Mouse (Mus musculus) brain, embryonic 14.5 days (tissue): ENCODE measurements at regions not wholly inside any gene's neighbourhood (a gene's known extent, or its start where the extent isn't known, plus 50 kb on each side); places are given as distances from the start of the nearest gene placed in this dataset.

ENCODE experiments used
- DNase-seq: peaks from one replicate; pipeline ENCODE4 v3.0.0-alpha.2; 2011; ENCODE audit warnings: low read depth
- CTCF ChIP-seq: fragments of 200-500 bp; IDR thresholded peaks from 2 replicates; pipeline ENCODE4 v1.5.1; 2012; ENCODE audit warnings: inconsistent platforms, mild to moderate bottlenecking, moderate library complexity, borderline replicate concordance; ENCODE audit not compliant: insufficient read depth, insufficient read length; ENCODE audit errors: extremely low read depth
- POLR2A ChIP-seq: fragments of 200-500 bp; IDR thresholded peaks from 2 replicates; pipeline ENCODE4 v1.6.1; 2012; ENCODE audit warnings: mild to moderate bottlenecking, inconsistent platforms, borderline replicate concordance; ENCODE audit not compliant: poor library complexity, insufficient read depth, insufficient read length, severe bottlenecking; ENCODE audit errors: extremely low read depth

DNA sequence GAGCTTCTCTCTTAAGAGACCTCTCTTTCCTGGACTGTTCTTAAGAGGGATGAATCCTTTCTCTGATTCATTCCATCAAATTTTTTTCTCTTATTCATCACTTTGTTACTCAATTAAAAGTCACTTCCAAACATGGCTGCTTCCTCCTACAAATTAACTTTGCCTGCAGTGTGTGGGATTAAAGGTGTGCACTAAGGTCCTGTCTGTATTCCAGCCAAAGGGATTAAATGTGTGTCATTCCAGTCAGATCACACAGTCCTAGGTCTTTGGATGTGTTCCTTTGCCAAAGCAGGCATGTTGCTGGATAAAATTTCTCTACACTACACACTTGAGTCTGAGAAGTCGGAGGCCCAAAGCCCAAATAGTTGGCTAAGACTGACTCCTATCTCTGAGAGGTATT lies 204.0 kb downstream of the Nfkbiz start:
- no peak for TF ChIP-seq POLR2A
- no peak for TF ChIP-seq CTCF
- DNase-seq = no peak

DNA sequence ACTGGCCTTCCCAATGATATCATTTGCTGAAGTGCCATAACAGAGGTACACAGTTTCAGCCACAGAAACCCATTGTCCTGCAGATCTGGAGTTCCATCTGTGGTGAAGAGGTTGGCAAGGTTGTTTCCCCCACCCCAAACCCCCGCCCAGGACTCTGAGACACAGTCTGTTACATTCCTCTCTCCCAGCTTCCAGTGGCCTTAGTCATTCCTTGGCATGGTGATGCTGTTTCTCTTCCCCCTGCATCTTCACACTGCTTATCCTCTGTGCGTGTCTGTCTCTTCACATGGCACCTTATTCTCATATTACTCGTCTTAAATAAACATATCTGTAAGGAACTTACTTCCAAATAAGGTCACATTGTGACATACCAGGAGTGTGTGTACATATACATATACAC lies 206.5 kb downstream of the Nfkbiz start:
- no peak for TF ChIP-seq POLR2A
- no peak for TF ChIP-seq CTCF
- no peak for DNase-seq

DNA sequence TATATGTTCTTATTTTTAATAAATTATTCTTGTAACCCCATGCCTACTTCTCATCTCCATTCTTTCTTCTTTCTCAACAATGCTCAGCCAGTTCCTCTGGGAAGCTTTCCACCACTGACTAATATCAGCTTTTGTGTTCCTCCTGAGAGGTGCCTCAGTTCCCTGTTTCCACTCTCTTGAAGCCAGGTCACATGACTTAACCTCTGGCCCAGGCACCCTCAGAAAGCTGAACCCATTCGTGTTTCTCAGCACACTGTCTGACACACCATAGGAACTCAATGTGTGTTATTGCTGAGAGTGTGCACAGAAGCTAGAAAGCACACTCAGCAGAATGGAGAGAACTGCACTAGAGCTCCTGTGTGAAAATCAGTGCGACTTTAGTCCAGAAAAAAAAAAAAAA lies 207.1 kb downstream of the Nfkbiz start:
- no peak for TF ChIP-seq CTCF
- DNase-seq = no peak

DNA sequence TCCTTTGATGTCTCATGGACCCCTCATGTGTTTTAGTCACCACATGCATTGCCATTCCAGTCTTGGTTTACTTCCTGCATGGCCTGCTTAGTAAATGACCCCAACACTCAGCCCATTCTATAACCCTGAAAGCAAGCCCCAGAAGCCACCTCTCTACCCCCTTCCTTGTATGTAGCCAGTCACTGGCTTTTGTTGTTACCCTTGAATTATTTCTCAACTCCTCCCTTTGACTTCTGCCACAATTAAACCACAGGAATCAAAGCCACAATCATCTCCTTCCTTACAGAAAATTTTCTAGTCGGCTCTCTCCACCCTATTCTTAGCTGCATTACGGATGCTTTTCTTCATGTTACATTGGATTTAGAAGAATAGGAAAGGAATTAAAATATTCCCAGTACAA lies 207.7 kb downstream of the Nfkbiz start:
- TF ChIP-seq CTCF = no peak
- no peak for TF ChIP-seq POLR2A
- no peak for DNase-seq

DNA sequence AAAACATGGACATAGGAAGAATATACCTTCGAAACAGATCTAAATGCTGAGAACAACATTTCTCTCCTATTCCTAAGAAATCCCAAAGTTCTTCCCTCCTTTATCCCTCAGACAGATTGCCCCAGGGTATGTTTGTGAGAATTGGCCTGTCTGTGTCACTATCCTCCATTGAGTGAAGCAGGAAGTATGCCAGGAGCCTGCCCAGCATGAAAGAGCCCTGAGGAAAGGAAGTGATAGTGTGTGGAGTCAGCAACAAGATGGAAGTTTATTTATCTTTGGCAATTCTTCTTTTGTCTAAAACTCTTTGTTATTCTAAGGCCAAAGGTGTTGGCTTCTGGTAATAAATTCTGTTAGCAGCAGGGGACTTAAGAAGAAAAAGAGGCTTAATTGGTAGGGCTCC lies 211.2 kb downstream of the Nfkbiz start:
- TF ChIP-seq POLR2A (no peak), CTCF (no peak)
- no peak for DNase-seq

DNA sequence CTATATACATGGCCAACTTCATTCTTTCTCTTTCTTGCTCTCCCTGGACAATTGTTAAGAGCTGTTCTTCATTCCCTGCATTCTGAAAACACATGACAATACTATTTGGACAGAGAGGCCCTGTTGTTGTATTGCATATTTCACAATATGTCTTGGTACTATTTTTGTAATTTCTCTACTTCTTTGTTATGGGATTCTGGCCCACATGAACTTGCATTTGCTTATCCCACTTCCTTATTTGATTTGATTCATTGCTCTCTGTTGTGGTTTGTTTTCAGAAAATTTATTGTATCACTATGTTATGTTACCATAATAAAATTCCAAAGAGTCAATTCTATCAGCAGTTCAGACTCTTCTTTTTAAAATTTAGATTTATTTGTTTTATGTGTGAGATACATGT lies 215.3 kb downstream of the Nfkbiz start:
- no peak for DNase-seq
- TF ChIP-seq POLR2A (no peak), CTCF (no peak)

DNA sequence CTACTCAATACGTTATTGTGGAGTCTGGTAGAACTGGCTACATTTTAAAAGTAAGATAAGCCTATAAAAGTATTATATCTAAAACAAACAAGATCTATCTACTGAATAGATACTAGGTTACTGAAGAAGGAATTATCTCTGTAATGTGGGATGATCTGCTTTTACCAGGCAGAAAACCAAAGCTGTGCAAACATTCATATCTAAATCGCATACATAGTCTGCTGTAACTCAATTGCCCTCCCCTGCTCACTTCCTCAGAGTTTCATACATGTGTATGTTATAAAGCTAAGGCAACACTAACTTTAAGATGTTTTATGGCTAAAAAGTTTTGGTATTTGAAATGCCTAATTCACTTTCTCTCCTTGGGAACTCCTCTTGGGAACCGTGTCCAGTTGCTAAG lies 219.0 kb downstream of the Nfkbiz start:
- TF ChIP-seq POLR2A (no peak), CTCF (no peak)
- DNase-seq = no peak

DNA sequence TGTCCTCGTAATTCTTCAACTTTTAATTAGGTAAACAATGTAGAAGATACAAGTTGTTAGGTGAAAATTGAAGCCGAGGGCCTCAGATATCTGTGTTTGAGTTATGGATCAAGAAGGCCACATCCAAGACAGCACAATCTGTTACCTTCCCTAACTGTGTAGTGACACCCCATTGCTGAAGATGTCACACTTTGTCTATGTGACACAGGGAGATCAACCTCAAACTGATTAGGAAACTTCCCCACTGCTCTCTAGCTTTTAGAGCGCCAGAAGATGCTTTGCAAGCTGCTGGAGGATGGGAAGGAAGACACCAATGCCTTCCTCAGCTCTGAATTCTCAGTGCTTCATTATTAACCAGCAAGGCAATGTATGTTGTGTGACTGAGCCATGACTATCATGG lies 220.7 kb downstream of the Nfkbiz start:
- TF ChIP-seq CTCF (no peak), POLR2A (no peak)
- DNase-seq = no peak

DNA sequence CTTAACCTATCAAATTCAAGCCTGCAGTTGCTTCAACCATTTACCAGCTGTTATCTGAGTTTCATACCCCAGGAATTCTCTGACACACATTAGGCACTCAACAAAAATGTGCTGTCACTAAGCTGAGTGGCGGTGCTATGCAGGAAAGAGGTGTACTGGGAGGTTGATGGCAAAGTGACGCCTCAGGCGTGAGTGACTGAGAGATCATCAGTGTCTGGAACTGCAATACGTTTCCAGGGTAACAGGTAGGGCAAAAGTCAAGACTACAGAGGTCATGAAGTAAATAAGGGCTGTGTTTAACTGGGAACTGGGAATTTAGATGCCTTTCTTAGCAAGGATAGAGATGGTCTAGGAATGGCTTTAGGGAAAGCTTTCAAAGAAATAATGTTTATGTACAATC lies 221.2 kb downstream of the Nfkbiz start:
- DNase-seq = no peak
- no peak for TF ChIP-seq CTCF
- no peak for TF ChIP-seq POLR2A

DNA sequence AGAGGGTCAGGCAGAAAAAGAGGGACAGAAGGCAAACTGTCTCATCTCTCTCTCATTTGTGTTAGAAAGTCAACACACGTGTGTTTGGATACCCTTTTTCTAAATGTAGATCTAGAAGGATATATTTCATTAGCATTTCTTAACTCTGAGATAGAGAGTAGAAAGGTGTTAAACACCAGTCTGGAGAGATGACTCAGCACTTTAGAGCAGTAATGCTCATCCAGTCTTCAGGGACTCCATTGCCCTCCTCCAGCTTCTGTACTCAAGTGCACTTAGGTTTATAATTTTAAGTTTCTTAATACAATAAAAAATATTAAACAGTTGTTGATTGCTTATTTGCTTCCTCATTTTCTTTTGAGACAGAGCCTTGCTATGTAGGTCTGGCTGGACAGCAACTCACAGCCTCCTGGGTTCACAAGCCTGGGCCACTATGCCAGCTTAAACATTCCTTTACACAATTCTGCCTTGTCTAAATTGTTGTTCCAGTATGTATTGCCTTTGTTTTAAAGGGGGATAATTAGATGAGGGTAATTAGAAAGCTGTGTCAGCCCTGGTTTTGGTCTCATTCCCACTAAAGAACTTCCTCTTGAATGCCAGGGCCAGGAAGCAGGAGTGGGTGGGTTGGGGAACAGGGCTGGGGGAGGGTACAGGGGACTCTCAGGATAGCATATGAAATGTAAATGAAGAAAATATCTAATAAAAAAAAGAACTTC lies 222.1 kb downstream of the Nfkbiz start:
- TF ChIP-seq POLR2A (no peak), CTCF (no peak)
- DNase-seq = no peak

DNA sequence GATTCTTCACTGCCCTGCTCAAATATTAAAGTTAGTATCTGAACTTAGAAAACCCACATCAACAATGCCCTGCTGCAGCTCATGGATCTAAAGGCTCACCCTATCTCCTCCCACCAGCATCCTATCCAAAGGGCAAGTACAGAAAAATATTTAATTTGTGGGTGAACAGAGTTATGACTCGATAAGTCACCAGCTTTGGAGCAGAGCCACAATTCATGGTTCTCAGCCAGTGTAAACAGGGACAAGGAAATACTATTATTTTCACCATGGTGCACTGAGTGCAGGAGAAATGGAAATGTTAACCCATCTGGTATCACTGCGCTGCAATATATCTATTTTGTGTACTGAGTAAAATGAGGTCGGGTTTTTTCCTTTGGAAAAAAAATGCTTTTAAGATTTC lies 225.8 kb downstream of the Nfkbiz start:
- DNase-seq = no peak
- TF ChIP-seq POLR2A (no peak), CTCF (no peak)

DNA sequence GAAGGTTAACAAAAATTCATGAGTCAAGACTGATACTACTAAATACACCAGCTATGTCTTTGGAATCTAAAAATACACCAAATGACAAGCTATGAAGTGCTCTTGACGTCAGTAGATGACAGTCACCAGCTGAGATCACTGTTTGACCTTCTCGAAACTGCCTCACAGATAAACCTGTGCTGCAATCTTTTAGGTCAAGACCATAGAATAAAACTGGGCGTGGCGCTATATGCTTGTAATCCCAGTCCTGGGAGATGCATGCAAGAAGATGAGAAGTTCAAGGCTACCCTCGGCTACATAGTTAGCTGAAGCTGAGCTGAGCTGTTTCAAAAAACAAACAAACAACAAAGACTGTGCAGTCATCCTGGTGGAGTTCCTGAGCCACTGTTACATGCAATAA lies 226.7 kb downstream of the Nfkbiz start:
- DNase-seq = no peak
- no peak for TF ChIP-seq POLR2A
- TF ChIP-seq CTCF = no peak

DNA sequence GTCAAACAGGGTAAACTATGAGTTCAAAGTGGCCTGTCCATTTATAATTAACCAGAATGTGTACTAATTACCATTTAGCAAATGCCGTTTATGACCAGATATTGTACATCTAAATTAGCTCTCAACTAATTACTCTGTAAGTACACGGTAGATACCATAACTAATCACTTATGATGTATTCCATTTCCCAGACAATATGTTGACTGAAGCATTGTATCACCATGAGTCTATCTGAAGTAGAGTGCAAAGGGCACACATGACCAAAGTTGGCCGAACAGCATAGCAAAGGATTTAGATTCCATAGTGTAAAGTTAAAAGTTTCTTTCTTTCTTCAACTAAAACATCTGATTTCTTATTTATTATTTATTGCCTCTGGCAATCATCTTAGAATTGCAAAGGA lies 227.5 kb downstream of the Nfkbiz start:
- TF ChIP-seq CTCF = no peak
- no peak for TF ChIP-seq POLR2A
- DNase-seq = no peak

DNA sequence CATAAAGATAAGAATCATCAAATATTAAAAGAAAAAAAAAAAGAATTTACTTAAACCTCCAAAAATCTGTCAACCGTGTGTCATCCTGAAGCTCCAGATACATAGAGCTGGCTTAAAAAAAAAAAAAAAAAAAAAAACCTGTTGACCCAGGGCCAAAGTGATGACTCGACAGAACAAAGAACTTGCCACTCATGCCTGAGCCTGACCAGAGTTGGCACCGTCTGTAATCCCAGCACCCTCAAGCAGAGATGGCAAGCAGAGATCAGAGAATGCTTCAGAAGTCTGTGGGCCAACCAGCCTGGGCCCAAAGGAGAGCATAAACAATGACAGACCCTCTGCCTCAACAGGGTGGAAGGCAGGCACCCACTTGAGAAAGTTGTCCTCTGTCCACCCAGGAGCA lies 230.3 kb downstream of the Nfkbiz start:
- no peak for DNase-seq
- TF ChIP-seq POLR2A (no peak), CTCF (no peak)

DNA sequence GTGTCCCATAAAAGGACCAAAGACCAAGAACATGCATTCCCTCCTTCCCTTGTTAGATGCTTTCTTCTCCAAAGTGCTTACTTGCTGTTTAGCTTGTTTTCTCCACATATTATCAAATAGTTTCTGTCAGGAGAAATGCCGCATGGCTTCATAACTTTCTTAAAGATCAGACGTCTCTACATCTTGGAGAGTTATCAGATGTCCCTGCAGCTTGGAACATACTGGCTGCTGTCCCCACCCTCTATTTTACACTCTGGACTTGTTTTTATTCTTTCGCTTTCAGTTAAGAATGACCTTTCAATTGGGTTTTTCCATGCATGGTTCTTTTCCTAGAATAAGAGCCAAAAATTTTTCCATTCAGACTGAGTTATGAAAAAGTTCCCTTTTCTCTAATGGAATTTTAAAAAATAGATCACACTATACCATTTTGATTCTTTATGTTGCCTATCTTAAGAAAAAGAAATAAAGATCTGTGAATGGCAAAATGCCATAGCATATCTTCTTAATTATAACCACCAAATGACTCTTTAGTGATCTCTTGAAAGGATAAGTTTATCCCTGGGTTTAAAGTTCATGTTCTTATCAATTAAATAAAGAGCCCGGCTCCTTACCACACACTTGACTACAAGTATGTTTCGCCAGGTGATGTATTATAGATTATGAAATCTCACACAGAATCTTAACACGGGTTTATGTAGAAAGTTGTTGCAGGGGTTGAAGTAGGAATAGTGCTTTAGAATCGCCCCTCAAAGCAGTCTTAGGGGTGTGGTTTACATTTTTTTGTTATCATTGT lies 232.1 kb downstream of the Nfkbiz start:
- TF ChIP-seq CTCF (no peak), POLR2A (no peak)
- DNase-seq = no peak

DNA sequence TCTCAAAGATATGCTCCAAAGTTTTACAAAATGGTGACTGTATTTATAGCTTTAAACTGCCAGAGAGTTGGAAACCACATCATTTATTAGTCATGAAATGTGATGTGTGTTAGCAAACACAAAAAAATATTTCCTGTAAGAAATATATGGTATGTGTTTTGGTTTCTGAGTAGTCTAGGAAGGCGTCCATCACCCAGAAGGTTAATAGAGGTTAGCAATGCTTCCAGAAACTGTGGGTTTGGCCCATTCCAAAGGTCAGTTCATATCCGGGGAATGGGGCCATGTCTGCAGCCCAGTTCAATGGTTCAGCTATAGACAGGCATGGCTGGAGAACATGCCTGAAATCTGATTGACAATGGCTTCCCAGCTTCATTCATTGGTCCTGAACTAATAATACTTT lies 235.1 kb downstream of the Nfkbiz start:
- DNase-seq = no peak
- no peak for TF ChIP-seq CTCF
- no peak for TF ChIP-seq POLR2A
